In genomic region chr6:93083716-93084115, GRCm38 (mm10) we compare ENCODE assay signal across 19 mouse cellular contexts.
"Had no signal": no experiment of that assay in that cellular context is flagged by ENCODE, and none has a peak within 500 bp of the region (broad histone marks: within the 10 kb centered on the region; RNA-seq: fewer than 3 reads in every experiment).

No protein-coding gene starts in this region.

- H3K9ac ChIP-seq: liver, embryonic 14.5 days; midbrain, embryonic 12.5 days; neural tube, embryonic 13.5 days; neural tube, embryonic 15.5 days had no signal

- H3K4me3 ChIP-seq: midbrain, embryonic 10.5 days; midbrain, embryonic 12.5 days; myocyte; neural tube, embryonic 13.5 days; neural tube, embryonic 15.5 days had no signal

- H3K27ac ChIP-seq: liver, embryonic 14.5 days; midbrain, embryonic 10.5 days; midbrain, embryonic 12.5 days; neural tube, embryonic 13.5 days; neural tube, embryonic 15.5 days had no signal

- H3K4me1 ChIP-seq: midbrain, embryonic 12.5 days; neural tube, embryonic 13.5 days; neural tube, embryonic 15.5 days had no signal

- H3K4me2 ChIP-seq: midbrain, embryonic 12.5 days; neural tube, embryonic 13.5 days; neural tube, embryonic 15.5 days had no signal

- H3K9me3 ChIP-seq: midbrain, embryonic 10.5 days; midbrain, embryonic 12.5 days; neural tube, embryonic 13.5 days; neural tube, embryonic 15.5 days had no signal

- DNase-seq: lung, adult 2 months; lung, postnatal 10 days; lung, postnatal 4 days; midbrain, embryonic 14.5 days; retina, postnatal 1 day; right cerebral cortex, adult 18-20 months; right cerebral cortex, postnatal 25 days; right cerebral cortex, postnatal 4 days; spleen, adult 18-20 months; thymus, adult 18-20 months; thymus, postnatal 14 days; thymus, postnatal 36 days had no signal

- ATAC-seq: midbrain, embryonic 16.5 days had no signal

- H3K36me3 ChIP-seq: midbrain, embryonic 10.5 days; midbrain, embryonic 12.5 days; neural tube, embryonic 13.5 days; neural tube, embryonic 15.5 days had no signal

- H3K27me3 ChIP-seq: neural tube, embryonic 13.5 days; neural tube, embryonic 15.5 days had no signal
